Mouse (Mus musculus) CH12.LX (cell line): ENCODE measurements around the gene Mmrn2. TPM values are rescaled to one million over a fixed set of nuclear protein-coding genes. Genes with fewer than 3 reads are reported as not detected.
A peak's percentile ranks its signal among the peaks of the same experiment; 100 is the strongest.

ENCODE experiments used
- DNase-seq: peaks from one replicate; pipeline ENCODE4 v3.0.0-alpha.2; 2013; ENCODE audit errors: extremely low read depth
- H3K27ac ChIP-seq: 2 replicates; pipeline ENCODE4 v1.5.1; 2012; ENCODE audit warnings: low read depth, mild to moderate bottlenecking, control low read depth, moderate library complexity; ENCODE audit not compliant: insufficient read depth
- H3K27me3 ChIP-seq: replicated peaks from 2 replicates; pipeline ENCODE3; 2012; ENCODE audit warnings: inconsistent platforms
- H3K36me3 ChIP-seq, 2 experiments: replicated peaks in 1 of 2; 2 replicates each; pipeline versions ENCODE3 to v1.6.1; 2012; ENCODE audit warnings: inconsistent platforms in 1 of 2, low read length in 1 of 2, mild to moderate bottlenecking in 1 of 2, mixed read lengths in 1 of 2, moderate library complexity in 1 of 2; ENCODE audit not compliant: control insufficient read depth in 1 of 2, insufficient read depth in 1 of 2
- H3K4me1 ChIP-seq, 2 experiments: 2 replicates each; pipeline ENCODE4 v1.6.1; 2012; ENCODE audit warnings: inconsistent platforms in 1 of 2, moderate library complexity in 1 of 2; ENCODE audit not compliant: insufficient read depth in 2 of 2, control insufficient read depth in 1 of 2
- H3K4me2 ChIP-seq: 2 replicates; pipeline ENCODE4 v1.6.1; 2012; ENCODE audit warnings: low read depth, mild to moderate bottlenecking, control low read depth; ENCODE audit not compliant: poor library complexity, insufficient read depth, severe bottlenecking
- H3K4me3 ChIP-seq, 3 experiments: fragments of 150-350 bp in 1 of 3; sonication (generic) in 1 of 3; replicated peaks in 1 of 3; 2 replicates each; pipeline versions ENCODE3 to v1.5.1; 2011 to 2012; ENCODE audit warnings: low read depth in 2 of 3, low read length in 2 of 3, mild to moderate bottlenecking in 2 of 3, moderate library complexity in 2 of 3, control low read depth in 1 of 3, improper control_type of control experiment in 1 of 3, inconsistent platforms in 1 of 3, mixed read lengths in 1 of 3; ENCODE audit not compliant: poor library complexity in 1 of 3
- H3K79me2 ChIP-seq: replicated peaks from 2 replicates; pipeline ENCODE4 v1.6.1; 2012; ENCODE audit warnings: mild to moderate bottlenecking, moderate library complexity; ENCODE audit not compliant: control insufficient read depth, poor library complexity, insufficient read depth, severe bottlenecking; ENCODE audit errors: extremely low read depth
- H3K9ac ChIP-seq: 2 replicates; pipeline ENCODE4 v1.6.1; 2012; ENCODE audit warnings: low read depth, mild to moderate bottlenecking, control low read depth, moderate library complexity; ENCODE audit not compliant: insufficient read depth
- H3K9me3 ChIP-seq: replicated peaks from 2 replicates; pipeline ENCODE3; 2012; ENCODE audit warnings: low read length, inconsistent platforms, mixed read lengths
- BHLHE40 ChIP-seq: IDR thresholded peaks from 2 replicates; pipeline ENCODE4 v1.6.1; 2011; ENCODE audit warnings: mild to moderate bottlenecking, low read depth, low read length, improper control_type of control experiment
- ELF1 ChIP-seq: IDR thresholded peaks from 2 replicates; pipeline ENCODE4 v1.6.1; 2014; ENCODE audit warnings: low read depth, mild to moderate bottlenecking, inconsistent platforms, low read length, improper control_type of control experiment
- EP300 ChIP-seq: IDR thresholded peaks from 2 replicates; pipeline ENCODE4 v1.6.1; 2011; ENCODE audit warnings: low read length, improper control_type of control experiment
- ETS1 ChIP-seq: conservative IDR thresholded peaks from 2 replicates; pipeline ENCODE4 v1.6.1; 2012; ENCODE audit warnings: low read depth, mild to moderate bottlenecking, inconsistent platforms, low read length, improper control_type of control experiment, moderate library complexity
- GABPA ChIP-seq: IDR thresholded peaks from 2 replicates; pipeline ENCODE4 v1.6.1; 2012; ENCODE audit warnings: low read depth, low read length, improper control_type of control experiment, inconsistent platforms; ENCODE audit not compliant: insufficient replicate concordance
- IRF4 ChIP-seq: IDR thresholded peaks from 2 replicates; pipeline ENCODE4 v1.6.1; 2014; ENCODE audit warnings: low read depth, mild to moderate bottlenecking, inconsistent platforms, low read length, improper control_type of control experiment
- JUN ChIP-seq: IDR thresholded peaks from 2 replicates; pipeline ENCODE4 v1.6.1; 2011; ENCODE audit warnings: low read depth, mild to moderate bottlenecking, low read length, improper control_type of control experiment, moderate library complexity; ENCODE audit not compliant: insufficient read depth
- JUND ChIP-seq: conservative IDR thresholded peaks from 2 replicates; pipeline ENCODE4 v1.6.1; 2011; ENCODE audit warnings: low read depth, low read length, improper control_type of control experiment
- NRF1 ChIP-seq: IDR thresholded peaks from 2 replicates; pipeline ENCODE4 v1.6.1; 2014; ENCODE audit warnings: low read depth, mild to moderate bottlenecking, inconsistent platforms, low read length, improper control_type of control experiment, moderate library complexity
- PAX5 ChIP-seq: IDR thresholded peaks from 2 replicates; pipeline ENCODE4 v1.6.1; 2012; ENCODE audit warnings: low read length, inconsistent platforms, mixed read lengths
- RAD21 ChIP-seq: IDR thresholded peaks from 2 replicates; pipeline ENCODE4 v1.6.1; 2011; ENCODE audit warnings: low read depth, mild to moderate bottlenecking, low read length, improper control_type of control experiment, moderate library complexity
- RCOR1 ChIP-seq: conservative IDR thresholded peaks from 2 replicates; pipeline ENCODE4 v1.6.1; 2012; ENCODE audit warnings: low read depth, mild to moderate bottlenecking, inconsistent platforms, low read length, improper control_type of control experiment
- ZKSCAN1 ChIP-seq: IDR thresholded peaks from 2 replicates; pipeline ENCODE4 v1.6.1; 2012; ENCODE audit warnings: low read depth, inconsistent platforms, low read length, improper control_type of control experiment, borderline replicate concordance
- ZMIZ1 ChIP-seq: IDR thresholded peaks from 2 replicates; pipeline ENCODE4 v1.6.1; 2012; ENCODE audit warnings: low read depth, mild to moderate bottlenecking, inconsistent platforms, low read length, improper control_type of control experiment
- dilution Hi-C: fragments of 300-500 bp; cut with MboI; formaldehyde crosslinking; loops from 2 replicates; pipeline ENCODE4 v1.14.3; 2020; ENCODE audit warnings: low sequenced_read_pairs; ENCODE audit not compliant: extremely low pct_unique_long_range_greater_than_20kb, extremely low pct_ligation_motif_present
- in situ Hi-C: fragments of 300-500 bp; cut with MboI; formaldehyde crosslinking; loops from 3 replicates; pipeline ENCODE4 v1.14.3; 2019; ENCODE audit warnings: low sequenced_read_pairs, low pct_ligation_motif_present, low pct_unique_long_range_greater_than_20kb, mixed read lengths
- polyA plus RNA-seq: library from polyadenylated mRNA; unstranded; fragments of >175 nt; gene quantifications from 2 replicates; pipeline ENCODE4 v1.2.1, GENCODE M21; 2012; ENCODE audit warnings: low read depth; ENCODE audit not compliant: insufficient read length
- total RNA-seq, 2 experiments: library from RNA; depleted of rRNA; stranded (reverse); fragments of 300-350 nt in 1 of 2; fragments of >200 nt in 1 of 2; gene quantifications; 2 replicates each; pipeline ENCODE4 v1.2.3; 2012 to 2014

Mmrn2 gene
- total and polyA plus RNA-seq, 3 experiments: 0.06 TPM; not detected in 2

DNA sequence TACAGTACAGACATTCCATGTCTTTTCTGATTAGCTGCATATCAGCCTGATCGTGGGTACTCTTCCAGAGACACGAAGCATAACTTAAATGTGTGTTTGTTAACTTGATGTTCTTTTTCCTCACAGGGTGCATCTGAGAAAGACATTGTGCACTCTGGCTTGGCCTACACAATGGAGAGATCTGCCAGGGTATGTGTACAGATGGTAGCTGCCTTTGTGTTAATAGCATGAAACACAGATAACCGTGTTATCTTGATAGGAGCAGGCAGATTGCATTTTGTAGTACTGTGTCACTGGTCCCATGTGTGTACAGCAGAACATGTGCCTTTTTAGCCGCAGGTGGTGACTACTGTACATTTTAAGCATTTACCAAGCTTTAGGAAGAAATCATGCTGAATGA is 33.3 kb upstream of the Mmrn2 start:
- dilution Hi-C loops (no loop called here), in situ Hi-C loops (no loop called here)
- no peak overlapping the region for H3K27ac ChIP-seq
- H3K4me1 ChIP-seq: peaks cover 0 to 14% of the 10 kb centered on the region in 2 experiments; a peak in 1 of 4 replicates
- H3K9ac ChIP-seq: no peak overlapping the region
- TF ChIP-seq GABPA (no peak), ZKSCAN1 (no peak), PAX5 (no peak), RCOR1 (no peak)
- no peaks in the 10 kb centered on the region for H3K9me3 ChIP-seq
- no peaks in the 10 kb centered on the region for H3K27me3 ChIP-seq
- H3K36me3 ChIP-seq: peaks cover 42 to 76% of the 10 kb centered on the region in 2 experiments
- no peak overlapping the region for H3K4me3 ChIP-seq
- no peak overlapping the region for H3K4me2 ChIP-seq
- DNase-seq: no peak
- H3K79me2 ChIP-seq: no peaks in the 10 kb centered on the region

DNA sequence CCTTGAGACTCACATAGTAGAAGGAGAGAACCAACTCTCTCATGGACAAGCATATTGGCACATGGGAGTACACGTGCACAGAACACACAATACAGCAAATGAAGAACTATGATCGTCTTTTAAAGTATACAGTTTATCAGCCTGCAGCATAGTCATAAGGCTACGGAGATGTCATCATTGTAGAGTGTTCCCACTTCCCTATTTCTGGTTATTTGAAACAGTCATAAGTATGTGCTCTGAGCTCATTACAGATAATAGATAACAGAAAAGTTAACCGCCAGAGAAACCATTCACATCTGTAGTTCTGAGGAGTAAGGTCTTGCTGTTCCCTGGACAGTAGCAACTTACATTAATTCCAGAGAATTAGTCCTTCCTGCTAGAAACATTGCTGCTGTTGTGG is 32.2 kb upstream of the Mmrn2 start:
- Histone ChIP-seq H3K4me1 (peaks cover 0 to 14% of the 10 kb centered on the region in 2 experiments; a peak in 1 of 4 replicates), H3K27ac (no peak overlapping the region), H3K4me3 (no peak overlapping the region), H3K27me3 (no peaks in the 10 kb centered on the region), H3K4me2 (no peak overlapping the region), H3K9ac (no peak overlapping the region), H3K36me3 (peaks cover 34 to 66% of the 10 kb centered on the region in 2 experiments), H3K9me3 (no peaks in the 10 kb centered on the region), H3K79me2 (no peaks in the 10 kb centered on the region)
- dilution Hi-C loops (no loop called here), in situ Hi-C loops (no loop called here)
- TF ChIP-seq ZMIZ1: no peak
- TF ChIP-seq ZKSCAN1: no peak
- TF ChIP-seq NRF1: no peak
- TF ChIP-seq IRF4: peak; percentile 79
- TF ChIP-seq JUN: peak; percentile 69
- TF ChIP-seq ETS1: peak; percentile 21; the same call in 1 of the 2 replicates
- TF ChIP-seq JUND: peak; percentile 45; the same call in 1 of the 2 replicates
- peak; percentile 47 for TF ChIP-seq BHLHE40
- TF ChIP-seq RAD21: no peak
- no peak for TF ChIP-seq ELF1
- TF ChIP-seq EP300: peak; percentile 73
- peak; percentile 52 for DNase-seq
